Mouse (Mus musculus): ENCODE measurements around the gene Crybg2. TPM values are rescaled to one million over a fixed set of nuclear protein-coding genes. Genes with fewer than 3 reads are reported as not detected.

Crybg2 gene
- polyA plus RNA-seq, 1 experiment from 2014 or later: 0.53 TPM

DNA sequence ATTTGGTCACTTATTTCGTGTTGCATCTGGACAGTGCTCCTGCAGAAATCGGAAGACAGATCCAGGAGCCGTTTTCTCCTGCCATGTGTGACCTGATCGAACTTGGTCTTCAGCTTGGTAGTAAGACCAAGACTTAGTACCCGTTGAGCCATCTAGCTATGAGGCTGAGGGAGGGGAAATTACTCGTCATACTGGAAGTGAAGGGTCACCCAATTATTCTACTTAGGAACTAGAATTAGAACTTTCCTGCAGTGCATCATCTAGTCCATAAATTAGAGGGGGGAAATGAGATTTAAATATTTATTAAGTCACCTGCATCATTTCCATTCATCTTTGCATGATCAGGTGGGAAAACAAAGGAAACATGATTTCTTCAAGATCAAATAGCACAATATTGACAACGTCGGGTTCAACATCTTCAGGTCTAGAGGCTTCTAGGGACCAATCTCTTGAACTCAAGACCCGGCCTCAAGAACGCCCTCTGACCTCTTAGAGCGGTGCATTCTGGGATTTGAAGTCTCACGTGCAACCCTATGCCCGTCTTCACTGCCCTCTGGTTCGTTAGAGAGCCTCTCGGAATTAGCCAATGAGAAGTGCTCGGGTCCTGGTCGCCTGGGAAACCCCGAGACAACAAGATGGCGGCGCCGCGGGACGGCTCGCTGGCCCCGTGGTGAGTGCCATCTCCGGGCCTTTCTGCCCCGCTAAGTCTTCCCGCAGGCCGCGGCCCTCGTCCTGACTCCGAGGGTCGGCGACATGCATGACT, 41.5 kb downstream of the Crybg2 start, which contains the start of gene Ubxn11:
Gene Ubxn11, plus strand, starts transcription at position 592 of the 763 bp plus-strand sequence.
- 16% methylated on average over 34 of the region's 34 CpGs for WGBS
- peak; percentile 99 for ATAC-seq
- Histone ChIP-seq H3K9ac (peak within 1 kb of the TSS; percentile 71), H3K4me2 (peak within 1 kb of the TSS; percentile 74), H3K9me3 (replicated peaks) (no peaks in the 10 kb centered on the region), H3K27ac (no peak within 1 kb of the TSS), H3K4me1 (peaks cover 8% of the 10 kb centered on the region), H3K27me3 (no peaks in the 10 kb centered on the region), H3K4me3 (peak within 1 kb of the TSS; percentile 81), H3K36me3 (ENCODE audit: poor library complexity, severe bottlenecking) (no peaks in the 10 kb centered on the region)

DNA sequence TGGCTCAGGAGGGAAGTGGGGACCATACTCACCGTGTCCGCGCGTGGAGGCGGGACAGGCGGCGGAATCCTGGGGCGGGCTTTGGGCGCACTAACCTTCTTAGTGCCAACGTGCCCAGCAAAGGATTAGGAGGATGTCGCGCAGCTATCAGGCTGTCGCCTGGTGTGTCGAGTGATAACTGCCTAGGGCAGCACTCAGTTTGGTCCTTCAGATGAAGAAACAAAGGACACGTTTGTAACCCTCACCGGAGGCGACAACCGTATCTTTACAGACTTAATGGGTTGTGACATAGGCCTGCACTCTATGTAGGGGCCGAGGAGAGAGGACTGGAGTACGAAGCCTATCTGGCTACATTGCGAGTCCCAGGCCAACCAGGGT, 42.1 kb downstream of the Crybg2 start:
- no peaks in the 10 kb centered on the region for H3K36me3 ChIP-seq (ENCODE audit: poor library complexity, severe bottlenecking)
- H3K4me3 ChIP-seq: peak overlapping the region; percentile 81
- no peak overlapping the region for H3K27ac ChIP-seq
- H3K9me3 ChIP-seq (replicated peaks): no peaks in the 10 kb centered on the region
- H3K4me1 ChIP-seq: peaks cover 8% of the 10 kb centered on the region
- H3K9ac ChIP-seq: peak overlapping the region; percentile 71
- peak; percentile 76; the same call in 1 of the 2 replicates for ATAC-seq
- H3K27me3 ChIP-seq: no peaks in the 10 kb centered on the region
- H3K4me2 ChIP-seq: peak overlapping the region; percentile 74
- 3% methylated on average over 21 of the region's 21 CpGs for WGBS

DNA sequence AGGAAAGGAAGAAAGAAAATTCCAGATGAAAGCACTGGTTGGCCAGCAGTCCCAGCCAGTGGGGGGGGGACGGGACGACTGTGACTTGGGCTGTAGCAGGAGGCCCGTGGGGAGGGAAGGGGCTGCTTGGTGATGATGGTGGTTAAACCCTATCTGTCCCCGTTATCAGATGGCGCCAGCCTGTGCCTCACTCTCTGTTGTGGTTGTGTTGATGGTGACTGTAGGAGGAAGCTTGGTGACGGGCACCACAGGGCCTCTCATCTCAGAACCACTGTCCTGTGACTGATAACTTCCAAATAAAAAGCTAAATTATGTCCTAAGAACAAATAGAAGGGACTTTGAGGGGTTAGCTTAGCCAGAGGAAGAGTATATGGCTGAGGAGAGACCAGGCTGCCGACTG, 45.5 kb downstream of the Crybg2 start:
- peaks cover 8% of the 10 kb centered on the region for H3K4me1 ChIP-seq
- H3K4me3 ChIP-seq: no peak overlapping the region
- H3K9me3 ChIP-seq (replicated peaks): no peaks in the 10 kb centered on the region
- H3K9ac ChIP-seq: no peak overlapping the region
- no peaks in the 10 kb centered on the region for H3K36me3 ChIP-seq (ENCODE audit: poor library complexity, severe bottlenecking)
- H3K4me2 ChIP-seq: no peak overlapping the region
- H3K27ac ChIP-seq: no peak overlapping the region
- ATAC-seq: no peak
- no peaks in the 10 kb centered on the region for H3K27me3 ChIP-seq
- 87% methylated on average over 7 of the region's 7 CpGs for WGBS

DNA sequence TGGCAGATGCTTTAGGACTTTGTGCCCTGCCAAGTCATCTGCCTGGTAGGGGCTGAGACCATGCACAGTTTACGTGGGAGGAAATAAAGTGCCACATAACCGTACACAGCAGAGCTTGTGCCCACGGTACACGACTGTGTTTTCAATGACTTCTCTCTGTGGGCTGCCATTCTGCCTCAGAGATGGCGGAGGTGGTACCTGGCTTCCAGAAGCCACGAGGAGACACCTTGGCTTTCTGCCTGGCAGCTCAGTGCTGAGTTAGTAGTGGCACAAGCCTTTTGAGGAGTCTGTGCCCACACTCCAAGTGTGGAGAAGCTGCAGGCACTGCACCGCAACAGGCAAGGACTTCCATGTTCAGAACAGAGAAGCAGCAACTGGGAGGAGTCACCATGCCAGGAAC, 47.1 kb downstream of the Crybg2 start:
- no peaks in the 10 kb centered on the region for H3K27me3 ChIP-seq
- H3K4me3 ChIP-seq: no peak overlapping the region
- H3K27ac ChIP-seq: no peak overlapping the region
- ATAC-seq: no peak
- 87% methylated on average over 7 of the region's 7 CpGs for WGBS
- no peaks in the 10 kb centered on the region for H3K36me3 ChIP-seq (ENCODE audit: poor library complexity, severe bottlenecking)
- H3K9ac ChIP-seq: no peak overlapping the region; the same call in 1 of the 2 replicates
- H3K4me1 ChIP-seq: peaks cover 6% of the 10 kb centered on the region
- no peaks in the 10 kb centered on the region for H3K9me3 ChIP-seq (replicated peaks)
- no peak overlapping the region for H3K4me2 ChIP-seq

DNA sequence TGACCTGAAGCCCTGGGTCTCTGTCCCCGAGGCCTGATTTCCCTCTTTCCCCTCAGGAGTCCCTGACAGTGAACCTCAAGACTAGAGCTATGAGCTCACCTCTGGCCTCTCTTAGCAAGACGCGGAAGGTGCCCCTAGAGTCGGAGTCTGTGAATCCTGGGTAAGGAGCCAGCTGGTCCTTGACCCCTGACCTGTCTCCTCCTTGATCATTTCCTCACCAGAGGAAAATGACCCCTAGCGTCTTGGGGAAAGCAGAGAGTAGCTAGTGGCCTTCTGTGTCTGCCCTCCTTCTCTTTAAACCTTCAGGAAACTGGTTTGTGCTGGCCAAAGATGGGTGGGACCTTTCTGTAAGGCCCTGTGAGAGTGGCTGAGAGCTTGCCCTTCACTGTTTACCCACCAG, 47.6 kb downstream of the Crybg2 start:
- Histone ChIP-seq H3K9ac (no peak overlapping the region; the same call in 1 of the 2 replicates), H3K4me1 (peaks cover 4% of the 10 kb centered on the region), H3K4me3 (no peak overlapping the region), H3K4me2 (no peak overlapping the region), H3K27ac (no peak overlapping the region), H3K9me3 (replicated peaks) (no peaks in the 10 kb centered on the region), H3K27me3 (no peaks in the 10 kb centered on the region), H3K36me3 (ENCODE audit: poor library complexity, severe bottlenecking) (no peaks in the 10 kb centered on the region)
- 72% methylated on average over 5 of the region's 5 CpGs for WGBS
- ATAC-seq: no peak

DNA sequence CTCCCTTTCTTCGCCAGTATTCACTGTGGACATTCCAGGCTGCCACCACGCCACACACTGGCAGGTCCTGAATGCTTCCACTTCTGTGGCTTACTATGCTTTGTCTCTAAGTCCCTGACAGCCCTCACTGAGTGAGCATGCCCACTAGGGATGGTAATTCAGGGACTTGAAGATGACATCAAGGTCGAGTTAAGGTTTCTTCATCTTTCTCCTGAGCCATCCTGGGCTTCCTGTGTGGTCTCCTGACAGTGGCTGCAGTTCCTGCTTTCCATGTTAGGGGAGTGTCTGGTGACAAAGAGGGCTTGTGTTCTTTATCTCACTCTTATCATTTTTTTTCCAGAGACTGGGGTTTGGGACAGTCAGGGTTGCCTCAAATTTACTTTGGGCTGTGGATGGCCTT, 50.0 kb downstream of the Crybg2 start:
- peaks cover 5% of the 10 kb centered on the region; the same call in 1 of the 2 replicates for H3K4me1 ChIP-seq
- 57% methylated on average over 3 of the region's 3 CpGs for WGBS
- no peak overlapping the region for H3K4me2 ChIP-seq
- no peaks in the 10 kb centered on the region for H3K27me3 ChIP-seq
- H3K9ac ChIP-seq: no peak overlapping the region
- no peaks in the 10 kb centered on the region for H3K9me3 ChIP-seq (replicated peaks)
- no peaks in the 10 kb centered on the region for H3K36me3 ChIP-seq (ENCODE audit: poor library complexity, severe bottlenecking)
- ATAC-seq: no peak
- H3K4me3 ChIP-seq: no peak overlapping the region
- no peak overlapping the region for H3K27ac ChIP-seq

DNA sequence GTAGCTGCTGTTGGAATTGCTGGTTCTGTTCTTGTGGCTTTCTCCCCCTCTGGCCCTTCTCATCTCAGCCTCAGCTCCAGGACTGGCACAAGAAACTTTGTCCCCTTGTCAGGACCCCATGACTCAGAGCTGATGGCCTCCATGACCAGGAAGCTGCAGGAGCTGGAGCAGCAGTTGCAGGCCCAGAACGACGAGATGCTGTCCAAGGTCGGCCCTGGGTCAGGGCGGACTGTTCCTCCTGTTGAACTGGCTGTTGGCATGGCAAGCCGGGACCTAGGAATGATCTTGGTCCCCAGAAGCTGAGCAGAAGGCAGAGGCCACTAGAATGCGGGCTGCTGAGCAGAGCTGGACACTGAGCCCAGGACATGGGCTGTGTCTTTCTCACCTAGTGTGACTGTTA, 51.8 kb downstream of the Crybg2 start:
- H3K4me3 ChIP-seq: no peak overlapping the region
- WGBS: 92% methylated on average over 6 of the region's 6 CpGs
- ATAC-seq: no peak
- no peaks in the 10 kb centered on the region for H3K9me3 ChIP-seq (replicated peaks)
- H3K27me3 ChIP-seq: no peaks in the 10 kb centered on the region
- no peaks in the 10 kb centered on the region for H3K36me3 ChIP-seq (ENCODE audit: poor library complexity, severe bottlenecking)
- peaks cover 5% of the 10 kb centered on the region; the same call in 1 of the 2 replicates for H3K4me1 ChIP-seq
- no peak overlapping the region for H3K4me2 ChIP-seq
- H3K9ac ChIP-seq: no peak overlapping the region
- no peak overlapping the region for H3K27ac ChIP-seq

DNA sequence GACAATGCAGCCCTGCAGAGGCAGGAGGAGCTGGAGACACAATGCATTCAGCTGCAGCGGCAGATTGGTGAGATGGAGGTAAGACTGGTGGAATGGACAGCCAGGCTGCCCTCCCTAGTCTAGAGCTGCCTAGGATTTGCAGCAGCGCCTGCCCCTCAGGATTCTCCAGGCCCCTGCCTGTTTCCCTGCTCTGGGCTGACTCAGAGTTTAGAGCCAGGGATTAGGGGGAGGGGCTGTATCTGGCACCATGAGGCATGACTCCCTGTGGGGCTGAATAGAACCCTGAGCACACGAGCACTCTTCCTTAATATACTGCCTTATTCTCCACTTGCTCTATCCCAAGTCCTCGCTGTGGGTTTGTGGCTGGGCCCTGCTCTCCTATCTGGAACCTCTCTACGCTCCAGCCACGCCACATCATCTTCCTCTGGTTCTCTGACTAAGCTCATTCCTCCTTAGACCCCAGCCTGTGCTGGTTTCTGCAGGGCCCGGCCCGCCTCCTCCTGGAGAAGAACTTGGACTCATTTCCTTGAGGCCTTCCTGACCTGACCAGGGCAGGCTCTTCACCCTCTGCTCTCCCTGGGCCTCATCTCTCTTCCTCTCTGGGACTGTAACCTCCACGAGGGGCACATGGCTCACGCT, 52.9 kb downstream of the Crybg2 start:
- H3K36me3 ChIP-seq (ENCODE audit: poor library complexity, severe bottlenecking): no peaks in the 10 kb centered on the region
- no peaks in the 10 kb centered on the region for H3K27me3 ChIP-seq
- H3K9ac ChIP-seq: peak overlapping the region; percentile 27; the same call in 1 of the 2 replicates
- no peaks in the 10 kb centered on the region for H3K9me3 ChIP-seq (replicated peaks)
- H3K4me3 ChIP-seq: no peak overlapping the region
- no peak overlapping the region for H3K4me2 ChIP-seq
- H3K4me1 ChIP-seq: peaks cover 5% of the 10 kb centered on the region; the same call in 1 of the 2 replicates
- 47% methylated on average over 10 of the region's 10 CpGs for WGBS
- ATAC-seq: no peak
- no peak overlapping the region; the same call in 1 of the 2 replicates for H3K27ac ChIP-seq

DNA sequence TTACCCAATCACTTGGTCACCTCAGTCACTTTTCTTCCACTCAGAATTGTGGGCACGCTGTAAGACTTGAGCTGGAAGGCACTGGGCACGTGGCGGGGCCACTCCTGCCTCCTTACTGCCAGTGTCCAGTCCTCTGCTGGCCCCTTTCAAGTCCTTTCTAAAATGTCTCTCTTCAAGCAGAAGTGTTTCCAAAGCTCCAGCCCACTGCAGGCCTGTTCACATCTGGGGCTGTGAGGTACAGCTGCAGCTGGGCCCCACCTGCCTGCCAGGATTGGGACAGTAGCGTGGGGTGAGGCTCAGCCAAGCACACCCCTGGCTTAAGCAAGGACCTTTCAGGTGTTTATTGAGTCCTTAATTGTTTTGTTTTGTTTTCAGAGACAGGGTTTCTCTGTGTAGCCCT, 53.4 kb downstream of the Crybg2 start:
- Histone ChIP-seq H3K4me3 (no peak overlapping the region), H3K9me3 (replicated peaks) (no peaks in the 10 kb centered on the region), H3K4me1 (peaks cover 5% of the 10 kb centered on the region; the same call in 1 of the 2 replicates), H3K9ac (no peak overlapping the region), H3K27me3 (no peaks in the 10 kb centered on the region), H3K4me2 (no peak overlapping the region), H3K27ac (no peak overlapping the region), H3K36me3 (ENCODE audit: poor library complexity, severe bottlenecking) (no peaks in the 10 kb centered on the region)
- no peak for ATAC-seq
- WGBS: 88% methylated on average over 4 of the region's 4 CpGs

DNA sequence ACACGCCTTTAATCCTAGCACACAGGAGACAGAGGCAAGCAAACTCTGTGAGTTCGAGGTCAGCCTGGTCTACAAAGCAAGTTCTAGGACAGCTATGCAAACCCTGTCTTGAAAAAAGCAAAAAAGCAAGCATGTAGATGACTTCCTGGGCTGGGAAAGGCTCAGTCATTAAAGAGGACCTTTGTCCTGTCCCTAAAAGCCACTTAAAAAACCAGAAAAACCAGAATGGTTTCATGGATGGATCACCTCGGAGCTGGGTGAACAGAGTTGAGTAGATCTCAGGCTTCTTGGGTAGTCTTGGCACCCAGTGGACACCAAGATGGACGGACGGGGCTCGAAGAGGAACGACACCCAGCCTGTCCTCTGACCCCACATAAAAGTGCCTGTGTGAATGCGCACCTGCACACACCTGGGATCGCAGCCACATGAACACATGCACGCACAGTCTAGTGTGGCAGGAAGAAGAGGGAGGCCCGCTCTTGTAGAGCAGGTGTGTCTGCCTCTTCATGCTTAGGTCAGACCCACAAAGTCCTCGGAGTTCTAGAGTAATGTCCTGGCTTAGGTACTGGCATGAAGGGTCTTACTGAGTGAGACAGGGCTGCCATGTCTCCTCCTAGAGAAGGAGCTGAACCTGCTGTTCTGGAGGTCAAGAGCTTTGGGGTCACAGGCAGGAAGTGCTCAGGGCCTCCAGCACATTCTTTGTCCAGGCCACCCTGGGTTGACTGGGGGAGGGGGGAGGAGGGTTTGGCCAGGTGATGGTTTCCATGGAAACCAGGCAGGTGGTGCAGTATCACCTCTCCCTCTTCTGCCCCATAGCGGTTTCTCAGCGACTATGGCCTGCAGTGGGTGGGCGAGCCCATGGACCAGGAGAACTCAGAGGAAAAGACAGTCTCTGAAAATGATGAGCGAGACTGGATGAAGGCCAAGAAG, 54.9 kb downstream of the Crybg2 start:
- no peaks in the 10 kb centered on the region for H3K27me3 ChIP-seq
- H3K9ac ChIP-seq: no peak overlapping the region
- WGBS: 89% methylated on average over 16 of the region's 16 CpGs
- H3K4me2 ChIP-seq: no peak overlapping the region
- no peak overlapping the region for H3K4me3 ChIP-seq
- H3K4me1 ChIP-seq: peaks cover 5% of the 10 kb centered on the region; the same call in 1 of the 2 replicates
- no peak for ATAC-seq
- no peaks in the 10 kb centered on the region for H3K9me3 ChIP-seq (replicated peaks)
- no peaks in the 10 kb centered on the region for H3K36me3 ChIP-seq (ENCODE audit: poor library complexity, severe bottlenecking)
- no peak overlapping the region for H3K27ac ChIP-seq

DNA sequence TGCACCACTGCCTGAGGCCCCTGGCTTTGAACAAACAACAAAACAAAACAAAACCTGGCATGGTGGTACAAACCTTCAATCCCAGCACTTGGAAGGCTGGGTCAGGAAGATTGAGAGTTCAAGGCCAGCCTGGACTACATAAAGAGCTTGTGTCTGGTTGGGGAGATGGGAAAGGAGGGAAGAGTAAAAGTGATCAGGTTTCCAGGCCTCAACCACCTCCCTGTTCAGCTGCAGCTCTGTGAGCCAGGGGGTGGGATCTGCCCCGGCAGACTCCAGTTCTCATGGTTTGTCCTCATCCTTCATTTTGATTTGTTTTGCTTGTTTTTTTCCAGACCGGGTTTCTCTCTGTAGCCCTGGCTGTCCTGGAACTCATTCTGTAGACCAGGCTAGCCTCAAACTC, 55.9 kb downstream of the Crybg2 start:
- no peaks in the 10 kb centered on the region for H3K9me3 ChIP-seq (replicated peaks)
- H3K4me2 ChIP-seq: no peak overlapping the region
- no peak overlapping the region for H3K9ac ChIP-seq
- H3K4me3 ChIP-seq: no peak overlapping the region
- WGBS: 95% methylated on average over 2 of the region's 2 CpGs
- no peaks in the 10 kb centered on the region for H3K36me3 ChIP-seq (ENCODE audit: poor library complexity, severe bottlenecking)
- no peak overlapping the region for H3K27ac ChIP-seq
- H3K4me1 ChIP-seq: peaks cover 5% of the 10 kb centered on the region; the same call in 1 of the 2 replicates
- no peak for ATAC-seq
- H3K27me3 ChIP-seq: no peaks in the 10 kb centered on the region

DNA sequence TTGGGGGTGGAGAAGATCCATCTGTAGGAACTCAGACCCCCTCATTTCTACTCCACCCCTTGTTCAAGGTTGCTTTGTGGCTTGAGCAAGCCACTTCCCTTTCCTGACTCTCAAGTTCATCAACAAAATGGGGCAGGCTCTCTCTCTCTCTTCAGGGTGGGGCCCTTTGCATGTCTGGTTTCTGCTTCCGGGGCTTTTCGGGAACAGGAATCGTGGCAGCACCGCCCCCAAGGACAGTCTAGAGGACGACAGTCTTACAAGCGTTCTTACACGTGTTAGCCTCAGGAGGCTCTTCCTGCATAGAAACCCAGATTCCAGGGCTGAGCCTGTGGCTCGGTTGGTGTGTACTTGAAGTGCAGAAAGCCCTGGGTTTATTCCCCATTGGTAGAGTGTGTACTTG, 56.4 kb downstream of the Crybg2 start:
- no peaks in the 10 kb centered on the region for H3K27me3 ChIP-seq
- H3K4me2 ChIP-seq: no peak overlapping the region
- peaks cover 5% of the 10 kb centered on the region; the same call in 1 of the 2 replicates for H3K4me1 ChIP-seq
- 92% methylated on average over 8 of the region's 8 CpGs for WGBS
- no peaks in the 10 kb centered on the region for H3K36me3 ChIP-seq (ENCODE audit: poor library complexity, severe bottlenecking)
- ATAC-seq: no peak
- no peak overlapping the region for H3K9ac ChIP-seq
- H3K4me3 ChIP-seq: no peak overlapping the region
- no peaks in the 10 kb centered on the region for H3K9me3 ChIP-seq (replicated peaks)
- H3K27ac ChIP-seq: no peak overlapping the region
